8 mouse cellular contexts compared by ENCODE assay signal in the genomic region with DNA sequence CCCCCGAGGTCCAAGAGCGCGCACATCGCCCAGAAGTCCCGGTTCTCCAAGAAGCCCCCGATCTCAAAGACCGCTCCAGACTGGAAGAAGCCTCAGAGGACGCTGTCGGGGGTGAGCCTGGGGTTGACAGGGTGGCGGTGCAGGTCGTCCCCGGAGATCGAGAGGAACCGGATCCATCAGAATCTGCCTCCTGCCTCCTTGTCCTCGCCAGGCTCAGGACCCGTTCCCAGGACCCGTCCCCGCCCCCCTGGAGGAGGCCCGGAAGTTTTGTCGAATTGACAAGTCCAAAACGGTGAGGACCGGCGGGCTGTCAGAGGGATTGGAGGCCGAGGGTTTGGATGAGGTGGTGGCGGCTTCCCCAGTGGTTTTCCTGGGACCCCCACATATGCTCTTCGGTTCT. TPM values are rescaled to one million over a fixed set of nuclear protein-coding genes. Genes with fewer than 3 reads are reported as not detected.
DNase-seq lines count a peak whose midpoint lies in the region; ATAC-seq and TF ChIP-seq lines count a peak whose summit lies in the region.

No protein-coding gene starts in this region.

- H3K9me3 ChIP-seq in neural tube, embryonic 11.5 days (ENCODE audit: control insufficient read depth, low read length): no peaks in the 10 kb centered on the region

- no peaks in the 10 kb centered on the region for H3K27me3 ChIP-seq in neural tube, embryonic 11.5 days (ENCODE audit: control insufficient read depth, insufficient read depth, low read length)
- H3K27me3 ChIP-seq in myocyte (ENCODE audit: control insufficient read depth, insufficient read depth, insufficient read length): no peaks in the 10 kb centered on the region

- 3% methylated on average over 26 of the region's 26 CpGs for WGBS in neural tube, embryonic 11.5 days

- H3ac ChIP-seq in myocyte (ENCODE audit: control insufficient read depth, insufficient read length): peak overlapping the region; percentile 24

- peaks cover 14% of the 10 kb centered on the region for H3K36me3 ChIP-seq in neural tube, embryonic 11.5 days (ENCODE audit: control insufficient read depth, insufficient read depth, low read length)
- no peaks in the 10 kb centered on the region for H3K36me3 ChIP-seq in myocyte (ENCODE audit: control insufficient read depth, insufficient read depth)

- DNase-seq in adrenal gland, adult 2 months: peak; percentile 44
- no peak for DNase-seq in adrenal gland, postnatal 25 days
- no peak for DNase-seq in neural tube, embryonic 11.5 days (ENCODE audit: low spot score)
- DNase-seq in neural tube, embryonic 10.5 days (ENCODE audit: extremely low spot score, low spot score): no peak
- peak; percentile 60 for DNase-seq in induced T-regulatory cell, adult 2 months (ENCODE audit: low read depth)
- no peak for DNase-seq in gastrocnemius, postnatal 14 days

- ATAC-seq in neural tube, embryonic 11.5 days (ENCODE audit: insufficient read depth, low FRiP score, low TSS enrichment): 0 out of 2 replicates have a peak, but pooled peaks have one; percentile 10
- ATAC-seq in megakaryocyte progenitor cell, adult 5-6 weeks (replicated peaks; ENCODE audit: poor library complexity): no peak

- peak overlapping the region; percentile 95 for H3K4me2 ChIP-seq in neural tube, embryonic 11.5 days (ENCODE audit: low read depth)
- peak overlapping the region; percentile 87 for H3K4me2 ChIP-seq in myocyte (ENCODE audit: low read depth)

- peaks cover 23% of the 10 kb centered on the region for H3K79me2 ChIP-seq in myocyte (ENCODE audit: control insufficient read depth, insufficient read depth)

- intact Hi-C loops in gastrocnemius, postnatal 14 days (cut with DNase I; ENCODE audit: low total_unique reads): no loop called here

- no peak overlapping the region for H3K27ac ChIP-seq in neural tube, embryonic 11.5 days (ENCODE audit: low read depth, low read length)

- TF ChIP-seq POLR2A in myocyte (IDR thresholded peaks at IDR 0.05; ENCODE audit: insufficient read length, low read depth): no peak

- peak overlapping the region; percentile 81 for H3K4me3 ChIP-seq in neural tube, embryonic 11.5 days (ENCODE audit: low read depth, low read length)
- peak overlapping the region; percentile 81 for H3K4me3 ChIP-seq in myocyte

- peak overlapping the region; percentile 70 for H3K9ac ChIP-seq in neural tube, embryonic 11.5 days (ENCODE audit: low read length)

- peaks cover 12% of the 10 kb centered on the region for H3K4me1 ChIP-seq in neural tube, embryonic 11.5 days (ENCODE audit: control insufficient read depth, insufficient read depth, low read length)

TF ChIP-seq in myocyte, 11 proteins besides CTCF, POLR2A, EP300 and RAD21:
- TF ChIP-seq USF1 (IDR thresholded peaks at IDR 0.05; ENCODE audit: low read depth) (no peak), CEBPB (IDR thresholded peaks at IDR 0.05; ENCODE audit: insufficient read depth, poor library complexity, severe bottlenecking) (no peak), REST (IDR thresholded peaks at IDR 0.05; ENCODE audit: insufficient read depth, insufficient read length) (no peak), SRF (IDR thresholded peaks at IDR 0.05; ENCODE audit: control insufficient read depth, insufficient read length, low read depth) (no peak), TCF3 (IDR thresholded peaks at IDR 0.05; ENCODE audit: insufficient read length, low read depth) (no peak), E2F4 (IDR thresholded peaks at IDR 0.05; ENCODE audit: insufficient read depth) (no peak), MAX (IDR thresholded peaks at IDR 0.05; ENCODE audit: low read depth) (no peak), MYOD1 (IDR thresholded peaks at IDR 0.05; ENCODE audit: control insufficient read depth in 1 of 3, insufficient read length in 2 of 3, low read depth in 2 of 3) (no peak), MYOG (IDR thresholded peaks at IDR 0.05; ENCODE audit: control insufficient read depth in 1 of 3, insufficient read depth in 1 of 3, insufficient read length in 2 of 3, low read depth in 2 of 3) (no peak), POLR2AphosphoS2 (IDR thresholded peaks at IDR 0.05; ENCODE audit: insufficient read length, low read depth) (no peak), TCF12 (IDR thresholded peaks at IDR 0.05; ENCODE audit: insufficient read depth, poor library complexity, severe bottlenecking) (no peak)
TF ChIP-seq in myocyte: peak in this region for 0.

RNA-seq across cellular contexts. Expression of a gene that starts 0.5 kb away (rescaled TPM):
- 10 to 100 TPM; 35.4 to 38.4 TPM for total RNA-seq in adrenal gland, adult 2 months (2021)
- 18.9 and 25.6 TPM in 2 replicates for polyA plus RNA-seq in adrenal gland, adult 2 months (2012; rRNA removed)
- total RNA-seq in adrenal gland, postnatal 25 days (2021): 38.7 and 40.4 TPM in 2 replicates
- polyA plus RNA-seq in neural tube, embryonic 11.5 days (2014; fragmentation: Nextera tagmentation; extraction: Ambion mirVana): 29.5 and 33.4 TPM in 2 replicates
- 25.9 TPM for polyA plus RNA-seq in myocyte (2012; fragmentation: generic; extraction: Trizol)
- total RNA-seq in megakaryocyte progenitor cell, adult 5-6 weeks (2015): 43.7 and 53.1 TPM in 2 replicates
- 64.4 and 65.4 TPM in 2 replicates for total RNA-seq in megakaryocyte progenitor cell, adult 5-6 weeks (2017)
- 10 to 100 TPM; 11.1 to 12.3 TPM for total RNA-seq in gastrocnemius, postnatal 14 days (2021)

RNA-seq across cellular contexts. Expression of a gene that starts 0.8 kb away (rescaled TPM):
- 100 to 1,000 TPM in 1 of 2 experiments, 10 to 100 TPM in 1; 69.7 to 100 TPM for total RNA-seq in adrenal gland, adult 2 months (2021)
- 5.0 and 6.8 TPM in 2 replicates for polyA plus RNA-seq in adrenal gland, adult 2 months (2012; rRNA removed)
- total RNA-seq in adrenal gland, postnatal 25 days (2021): 101 and 102 TPM in 2 replicates
- polyA plus RNA-seq in neural tube, embryonic 11.5 days (2014; fragmentation: Nextera tagmentation; extraction: Ambion mirVana): 190 and 195 TPM in 2 replicates
- 110 TPM for polyA plus RNA-seq in myocyte (2012; fragmentation: generic; extraction: Trizol)
- 124 and 132 TPM in 2 replicates for total RNA-seq in megakaryocyte progenitor cell, adult 5-6 weeks (2015)
- 144 and 218 TPM in 2 replicates for total RNA-seq in megakaryocyte progenitor cell, adult 5-6 weeks (2017)
- total RNA-seq in gastrocnemius, postnatal 14 days (2021): 10 to 100 TPM; 53.6 to 54.9 TPM

RNA-seq across cellular contexts. Expression of a gene that starts 10.3 kb away (rescaled TPM):
- total RNA-seq in adrenal gland, adult 2 months (2021): 1 to 10 TPM; 4.0 to 6.5 TPM
- 21.2 and 21.3 TPM in 2 replicates for polyA plus RNA-seq in adrenal gland, adult 2 months (2012; rRNA removed)
- 8.5 and 8.9 TPM in 2 replicates for total RNA-seq in adrenal gland, postnatal 25 days (2021)
- polyA plus RNA-seq in neural tube, embryonic 11.5 days (2014; fragmentation: Nextera tagmentation; extraction: Ambion mirVana): 4.4 and 4.9 TPM in 2 replicates
- 1.2 TPM for polyA plus RNA-seq in myocyte (2012; fragmentation: generic; extraction: Trizol)
- total RNA-seq in megakaryocyte progenitor cell, adult 5-6 weeks (2015): 1.1 and 2.7 TPM in 2 replicates
- total RNA-seq in megakaryocyte progenitor cell, adult 5-6 weeks (2017): 5.8 and 7.6 TPM in 2 replicates
- 1 to 10 TPM; 2.3 to 2.7 TPM for total RNA-seq in gastrocnemius, postnatal 14 days (2021)

RNA-seq across cellular contexts. Expression of a gene that starts 11.6 kb away (rescaled TPM):
- 10 to 100 TPM; 44.2 to 44.4 TPM for total RNA-seq in adrenal gland, adult 2 months (2021)
- 237 and 298 TPM in 2 replicates for polyA plus RNA-seq in adrenal gland, adult 2 months (2012; rRNA removed)
- total RNA-seq in adrenal gland, postnatal 25 days (2021): 68.9 and 72.7 TPM in 2 replicates
- polyA plus RNA-seq in neural tube, embryonic 11.5 days (2014; fragmentation: Nextera tagmentation; extraction: Ambion mirVana): 38.7 and 42.6 TPM in 2 replicates
- 20.1 TPM for polyA plus RNA-seq in myocyte (2012; fragmentation: generic; extraction: Trizol)
- total RNA-seq in megakaryocyte progenitor cell, adult 5-6 weeks (2015): 20.3 and 22.7 TPM in 2 replicates
- total RNA-seq in megakaryocyte progenitor cell, adult 5-6 weeks (2017): 37.9 and 47.9 TPM in 2 replicates
- total RNA-seq in gastrocnemius, postnatal 14 days (2021): 10 to 100 TPM; 24.4 to 24.7 TPM

RNA-seq across cellular contexts. Expression of a gene that starts 14.6 kb away (rescaled TPM):
- 10 to 100 TPM; 52.8 to 55.1 TPM for total RNA-seq in adrenal gland, adult 2 months (2021)
- polyA plus RNA-seq in adrenal gland, adult 2 months (2012; rRNA removed): 88.4 and 107 TPM in 2 replicates
- total RNA-seq in adrenal gland, postnatal 25 days (2021): 57.4 and 70.0 TPM in 2 replicates
- polyA plus RNA-seq in neural tube, embryonic 11.5 days (2014; fragmentation: Nextera tagmentation; extraction: Ambion mirVana): 40.7 and 43.8 TPM in 2 replicates
- polyA plus RNA-seq in myocyte (2012; fragmentation: generic; extraction: Trizol): 29.9 TPM
- 16.6 and 19.1 TPM in 2 replicates for total RNA-seq in megakaryocyte progenitor cell, adult 5-6 weeks (2015)
- total RNA-seq in megakaryocyte progenitor cell, adult 5-6 weeks (2017): 13.7 and 15.7 TPM in 2 replicates
- 10 to 100 TPM; 30.5 to 33.1 TPM for total RNA-seq in gastrocnemius, postnatal 14 days (2021)

Comparison
In these comparisons a context has a peak if more than half of its experiments do, and no peak if none do; other contexts are left out.
1. DNase-seq: peak in adrenal gland, adult 2 months (single experiment) and induced T-regulatory cell, adult 2 months (single experiment); none in adrenal gland, postnatal 25 days (single experiment), neural tube, embryonic 11.5 days (single experiment), neural tube, embryonic 10.5 days (single experiment) and gastrocnemius, postnatal 14 days (single experiment).